Mouse (Mus musculus) right cerebral cortex, adult 2 months (tissue): ENCODE measurements at regions not wholly inside any gene's neighbourhood (a gene's known extent, or its start where the extent isn't known, plus 50 kb on each side); places are given as distances from the start of the nearest gene placed in this dataset.
A peak's percentile ranks its signal among the peaks of the same experiment; 100 is the strongest.

Source experiments
- DNase-seq, 2 experiments: peaks; one replicate each; pipeline ENCODE4 v3.0.0; 2021 to 2022; ENCODE audit warnings: low spot score in 2 of 2

GRCm38 (mm10) chr13:116017886-116018285 lies 291.6 kb downstream of the Isl1 start:
- DNase-seq: no peak

GRCm38 (mm10) chr13:116003733-116004132 lies 305.8 kb downstream of the Isl1 start:
- no peak for DNase-seq

DNA sequence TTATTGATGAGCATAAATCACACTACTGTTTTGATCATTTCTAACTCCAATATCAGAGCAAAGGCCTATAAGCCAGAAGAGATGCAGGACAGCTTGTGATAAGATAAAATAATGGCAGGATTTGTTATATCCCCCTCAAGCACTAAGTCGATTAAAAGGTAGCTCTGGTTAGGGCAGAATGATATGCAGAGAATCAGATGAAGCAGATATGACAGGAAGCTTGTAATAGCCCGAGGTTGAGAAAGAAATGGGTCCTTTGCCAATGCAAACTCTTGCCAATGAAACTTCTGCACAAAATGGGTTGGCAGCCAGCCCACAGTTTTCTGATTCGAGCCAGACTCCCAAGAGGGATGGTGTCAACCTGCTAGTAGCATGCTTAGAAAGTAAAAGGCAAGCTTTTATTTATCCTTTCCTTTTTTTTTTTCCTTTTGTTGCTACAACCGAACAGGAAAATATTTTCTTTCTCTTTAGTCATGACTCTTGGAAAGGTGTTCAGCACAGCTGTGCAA lies 307.0 kb downstream of the Isl1 start:
- DNase-seq: peak; percentile 54 to 57

- DNase-seq: no peak
Measured at GRCm38 (mm10) chr13:115990591-115990990, 318.9 kb downstream of the Isl1 start.

DNA sequence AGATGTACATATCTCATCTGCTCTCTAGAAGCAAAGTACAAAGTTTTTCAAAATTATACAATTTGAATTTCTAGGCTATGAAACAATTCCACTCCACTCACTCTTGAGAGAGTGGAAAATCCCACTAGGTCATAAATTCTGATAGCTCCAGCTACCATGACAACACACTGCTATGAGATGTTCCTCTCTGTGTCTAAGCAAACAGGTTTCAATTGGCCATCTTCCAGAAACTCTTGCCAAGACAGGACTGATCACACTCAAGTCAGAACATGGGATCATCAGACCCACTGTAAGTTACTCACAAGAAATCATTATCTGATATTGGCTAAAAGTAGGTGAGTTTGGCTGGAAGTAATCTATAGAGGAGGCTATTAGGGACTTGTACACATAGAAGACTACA lies 320.4 kb downstream of the Isl1 start:
- no peak for DNase-seq

GRCm38 (mm10) chr13:115986282-115986681 lies 323.2 kb downstream of the Isl1 start:
- DNase-seq: no peak

GRCm38 (mm10) chr13:115985715-115986114 lies 323.8 kb downstream of the Isl1 start:
- no peak for DNase-seq

GRCm38 (mm10) chr13:115977890-115978203 lies 331.6 kb downstream of the Isl1 start:
- no peak for DNase-seq

GRCm38 (mm10) chr13:115977118-115977889 lies 332.2 kb downstream of the Isl1 start:
- no peak for DNase-seq
